Mouse (Mus musculus) yolk sac, embryonic 10.5 days (tissue): ENCODE results near the gene Reep3.

Source experiments
- DNase-seq: peaks from one replicate; pipeline ENCODE4 v3.0.0-alpha.2; 2017; ENCODE audit warnings: low spot score

The Reep3 gene

DNA sequence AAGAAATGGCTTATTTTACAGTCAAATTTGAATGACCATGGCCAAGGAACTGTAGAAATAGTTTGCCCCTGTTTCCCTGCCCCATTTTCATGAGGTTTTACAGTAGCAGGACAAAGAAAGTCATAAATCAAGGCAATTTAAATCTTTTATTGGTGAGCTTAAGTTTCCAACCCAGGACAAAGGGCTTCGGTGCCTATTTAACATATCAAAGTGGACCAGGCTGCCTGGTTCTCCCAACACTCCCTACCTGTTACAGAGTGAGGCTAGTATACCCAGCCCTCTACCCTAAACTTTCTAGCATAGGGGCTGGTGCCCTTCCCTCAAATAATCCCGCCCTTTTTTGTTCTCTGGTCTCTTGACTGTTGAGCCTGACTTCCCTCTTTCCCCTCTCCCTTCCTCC lies 127.2 kb downstream of the Reep3 start:
- DNase-seq: no peak

DNA sequence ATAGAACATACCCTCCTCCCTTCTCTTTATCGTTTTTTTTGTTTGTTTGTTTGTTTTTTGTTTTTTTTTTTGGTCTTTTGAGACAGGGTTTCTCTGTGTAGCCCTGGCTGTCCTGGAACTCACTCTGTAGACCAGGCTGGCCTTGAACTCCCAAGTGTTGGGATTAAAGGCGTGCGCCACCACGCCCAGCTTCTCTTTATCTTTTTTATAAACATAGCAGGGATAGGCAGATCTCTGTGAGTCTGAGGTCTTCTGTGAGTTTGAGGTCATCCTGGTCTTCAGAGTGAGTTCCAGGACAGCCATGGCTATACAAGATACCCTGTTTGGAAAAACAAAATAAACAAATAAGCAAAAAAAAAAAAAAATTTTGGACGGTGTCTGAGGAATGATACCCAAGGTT lies 127.7 kb downstream of the Reep3 start:
- DNase-seq: no peak

DNA sequence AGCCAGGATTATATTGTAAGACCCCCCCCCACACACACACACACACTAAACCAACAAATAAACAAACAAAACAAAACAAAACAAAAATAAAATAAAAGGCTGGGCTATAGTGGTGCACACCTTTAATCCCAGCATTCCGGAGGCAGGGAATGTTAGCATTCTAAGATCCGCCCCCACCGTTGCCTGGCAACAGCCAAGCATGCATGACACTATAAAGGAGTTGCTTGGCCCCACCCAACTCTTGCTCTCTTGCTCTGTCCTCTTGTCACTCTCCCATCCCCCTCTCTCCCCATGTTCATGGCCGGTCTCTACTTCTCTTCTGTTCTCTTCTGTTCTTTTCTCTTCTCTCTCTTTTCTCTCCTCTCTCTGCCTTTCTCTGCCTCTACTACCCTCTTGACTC lies 128.2 kb downstream of the Reep3 start:
- no peak for DNase-seq

DNA sequence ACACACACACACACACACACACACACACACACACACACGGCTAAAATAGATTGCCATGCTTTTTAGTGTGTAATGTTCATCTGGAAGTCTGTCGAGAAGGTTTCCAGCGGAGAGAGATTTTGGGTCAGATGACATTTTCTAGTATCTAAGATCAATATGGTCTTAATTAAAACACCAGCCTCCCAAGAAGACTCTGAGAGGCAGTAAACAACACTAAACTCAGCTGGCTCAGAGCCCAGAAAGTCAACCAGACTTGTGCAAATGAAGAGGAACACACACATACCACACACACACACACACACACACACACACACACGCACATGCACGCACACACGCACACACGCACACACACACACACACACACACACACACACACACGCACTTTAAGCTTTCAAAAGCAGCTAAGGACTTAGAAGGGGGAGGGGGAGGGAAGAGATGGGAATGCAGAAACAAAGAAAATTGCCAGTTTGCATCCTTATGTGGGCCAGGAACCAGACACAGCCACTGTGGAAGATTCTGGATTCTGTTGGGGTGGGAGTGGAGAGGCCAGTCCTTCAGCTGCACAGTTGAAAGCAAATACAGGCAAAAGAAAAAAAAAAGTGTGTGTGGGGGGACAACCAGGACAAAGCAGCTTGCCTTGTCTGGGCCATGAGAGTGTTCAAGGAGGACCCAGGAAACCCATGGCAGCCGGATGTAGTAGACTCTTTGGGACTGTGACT lies 130.2 kb downstream of the Reep3 start:
- DNase-seq: no peak

DNA sequence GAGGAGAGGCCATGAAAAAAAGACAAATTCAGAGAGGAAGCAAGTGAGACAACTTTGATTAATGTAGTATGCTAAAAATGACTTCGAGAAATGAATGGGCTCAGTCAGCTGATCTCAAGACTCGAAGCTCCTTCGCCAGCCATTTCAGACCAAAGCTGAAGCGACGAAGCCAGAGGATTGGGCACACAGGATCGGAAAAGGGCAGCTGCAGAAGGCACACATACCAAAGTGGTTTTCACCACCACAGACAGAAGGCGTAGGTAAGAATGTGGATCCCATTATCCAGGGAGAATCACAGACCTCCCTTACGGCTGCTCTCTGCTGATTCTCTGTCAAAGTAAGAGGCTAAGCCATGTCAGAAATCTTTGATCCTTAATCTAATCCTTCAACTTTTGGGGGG lies 136.6 kb downstream of the Reep3 start:
- no peak for DNase-seq
